Mouse (Mus musculus): ENCODE results near the gene Amotl2. TPM values are rescaled to one million over a fixed set of nuclear protein-coding genes. Genes with fewer than 3 reads are reported as not detected.

Gene Amotl2
- polyA plus RNA-seq, 1 experiment from 2014 or later, result 110 TPM

DNA sequence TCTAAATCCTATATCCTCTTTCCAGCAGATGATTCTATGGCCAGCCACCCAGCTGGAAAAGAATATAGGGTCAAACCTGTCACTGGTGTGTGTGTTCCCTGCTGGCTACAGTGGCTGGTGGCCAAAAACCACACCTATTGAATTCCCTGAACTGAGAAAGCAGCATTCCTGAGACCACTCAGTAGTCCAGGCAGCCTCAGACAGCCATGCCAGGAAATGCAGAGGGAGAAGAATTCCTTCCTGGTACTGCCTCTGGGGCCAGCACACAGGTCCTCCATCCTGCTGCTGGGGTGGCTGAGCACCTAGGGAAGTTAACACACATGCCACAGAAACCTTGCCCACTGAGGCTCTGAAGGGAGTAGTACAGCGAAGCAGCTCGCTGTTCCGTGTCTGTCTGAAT lies 50.3 kb downstream of the Amotl2 start:
- H3K4me2 ChIP-seq (replicated peaks), result no peak overlapping the region
- no peaks in the 10 kb centered on the region for H3K36me3 ChIP-seq
- no peak overlapping the region for H3K9ac ChIP-seq
- WGBS, result 85% methylated on average over 3 of the region's 3 CpGs
- no peak for ATAC-seq (ENCODE audit: low FRiP score)
- H3K4me3 ChIP-seq, result no peak overlapping the region
- no peak overlapping the region for H3K27ac ChIP-seq
- no peaks in the 10 kb centered on the region for H3K27me3 ChIP-seq
- no peaks in the 10 kb centered on the region for H3K9me3 ChIP-seq (replicated peaks)
- H3K4me1 ChIP-seq, result peaks cover 9% of the 10 kb centered on the region; the same call in 1 of the 2 replicates

DNA sequence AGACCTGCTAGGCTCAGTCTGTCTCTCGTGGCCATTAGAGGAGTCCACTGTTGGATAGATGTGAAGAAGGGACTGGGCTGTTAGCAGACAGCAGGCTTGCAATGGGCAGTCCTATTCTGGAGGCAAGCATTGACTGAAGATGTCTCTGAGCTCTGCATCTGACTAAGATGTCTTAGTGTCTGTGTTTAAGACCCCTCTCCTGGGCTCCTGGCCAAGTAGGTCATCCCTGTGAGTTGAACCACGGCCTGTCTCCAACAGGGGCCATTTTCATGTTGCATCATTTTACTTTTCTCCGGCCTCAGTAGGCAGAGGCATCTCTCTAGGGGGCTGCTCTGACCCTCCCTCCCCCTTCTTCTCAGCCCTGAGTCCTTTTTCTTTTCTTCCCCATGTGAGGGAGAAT lies 52.8 kb downstream of the Amotl2 start:
- no peak overlapping the region for H3K4me3 ChIP-seq
- WGBS, result 69% methylated on average over 3 of the region's 3 CpGs
- no peak overlapping the region for H3K27ac ChIP-seq
- no peak overlapping the region for H3K4me2 ChIP-seq (replicated peaks)
- no peaks in the 10 kb centered on the region for H3K9me3 ChIP-seq (replicated peaks)
- no peaks in the 10 kb centered on the region for H3K36me3 ChIP-seq
- H3K9ac ChIP-seq, result no peak overlapping the region
- no peaks in the 10 kb centered on the region for H3K27me3 ChIP-seq
- no peak for ATAC-seq (ENCODE audit: low FRiP score)
- H3K4me1 ChIP-seq, result peaks cover 9% of the 10 kb centered on the region; the same call in 1 of the 2 replicates

GRCm38 (mm10) chr9:102770190-102770589 lies 53.7 kb downstream of the Amotl2 start:
- no peaks in the 10 kb centered on the region for H3K27me3 ChIP-seq
- 86% methylated on average over 16 of the region's 16 CpGs for WGBS
- H3K36me3 ChIP-seq, result no peaks in the 10 kb centered on the region
- H3K9me3 ChIP-seq (replicated peaks), result no peaks in the 10 kb centered on the region
- ATAC-seq (ENCODE audit: low FRiP score), result no peak
- H3K9ac ChIP-seq, result no peak overlapping the region
- no peak overlapping the region for H3K27ac ChIP-seq
- H3K4me1 ChIP-seq, result peaks cover 9% of the 10 kb centered on the region; the same call in 1 of the 2 replicates
- H3K4me3 ChIP-seq, result no peak overlapping the region
- H3K4me2 ChIP-seq (replicated peaks), result no peak overlapping the region

DNA sequence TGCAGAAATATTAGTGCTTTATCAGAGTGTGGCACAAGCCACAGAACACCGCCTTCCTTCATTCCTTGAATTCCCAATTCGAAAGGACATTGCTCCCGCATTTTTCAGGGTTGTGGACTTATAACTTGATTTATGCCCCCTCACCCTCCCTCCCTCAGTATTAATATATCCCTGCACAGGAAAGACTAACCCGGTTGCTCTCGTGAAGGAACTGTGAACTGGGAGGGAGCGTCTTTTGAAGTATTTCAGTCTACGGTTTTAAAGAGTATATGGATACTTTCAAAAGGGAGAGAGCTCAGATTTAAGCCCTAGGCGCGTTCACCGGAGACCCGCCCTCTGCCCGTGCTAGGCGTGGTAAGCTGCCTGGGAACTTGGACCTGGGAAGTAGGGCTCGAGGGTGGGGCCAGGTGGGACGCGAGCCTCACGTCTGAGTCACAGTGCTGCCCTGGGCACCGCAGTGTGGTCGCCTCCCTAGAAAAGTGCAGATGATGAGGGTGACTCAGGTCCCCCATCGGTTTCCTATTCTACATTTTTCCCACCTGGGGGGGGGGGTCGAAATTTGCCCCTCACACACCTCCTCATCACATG lies 54.9 kb downstream of the Amotl2 start:
- Histone ChIP-seq H3K36me3 (no peaks in the 10 kb centered on the region), H3K4me1 (peaks cover 9% of the 10 kb centered on the region; the same call in 1 of the 2 replicates), H3K4me3 (no peak overlapping the region), H3K9me3 (replicated peaks) (no peaks in the 10 kb centered on the region), H3K4me2 (replicated peaks) (no peak overlapping the region), H3K27ac (no peak overlapping the region), H3K27me3 (no peaks in the 10 kb centered on the region), H3K9ac (no peak overlapping the region)
- ATAC-seq (ENCODE audit: low FRiP score), result no peak
- WGBS, result 50% methylated on average over 21 of the region's 21 CpGs

DNA sequence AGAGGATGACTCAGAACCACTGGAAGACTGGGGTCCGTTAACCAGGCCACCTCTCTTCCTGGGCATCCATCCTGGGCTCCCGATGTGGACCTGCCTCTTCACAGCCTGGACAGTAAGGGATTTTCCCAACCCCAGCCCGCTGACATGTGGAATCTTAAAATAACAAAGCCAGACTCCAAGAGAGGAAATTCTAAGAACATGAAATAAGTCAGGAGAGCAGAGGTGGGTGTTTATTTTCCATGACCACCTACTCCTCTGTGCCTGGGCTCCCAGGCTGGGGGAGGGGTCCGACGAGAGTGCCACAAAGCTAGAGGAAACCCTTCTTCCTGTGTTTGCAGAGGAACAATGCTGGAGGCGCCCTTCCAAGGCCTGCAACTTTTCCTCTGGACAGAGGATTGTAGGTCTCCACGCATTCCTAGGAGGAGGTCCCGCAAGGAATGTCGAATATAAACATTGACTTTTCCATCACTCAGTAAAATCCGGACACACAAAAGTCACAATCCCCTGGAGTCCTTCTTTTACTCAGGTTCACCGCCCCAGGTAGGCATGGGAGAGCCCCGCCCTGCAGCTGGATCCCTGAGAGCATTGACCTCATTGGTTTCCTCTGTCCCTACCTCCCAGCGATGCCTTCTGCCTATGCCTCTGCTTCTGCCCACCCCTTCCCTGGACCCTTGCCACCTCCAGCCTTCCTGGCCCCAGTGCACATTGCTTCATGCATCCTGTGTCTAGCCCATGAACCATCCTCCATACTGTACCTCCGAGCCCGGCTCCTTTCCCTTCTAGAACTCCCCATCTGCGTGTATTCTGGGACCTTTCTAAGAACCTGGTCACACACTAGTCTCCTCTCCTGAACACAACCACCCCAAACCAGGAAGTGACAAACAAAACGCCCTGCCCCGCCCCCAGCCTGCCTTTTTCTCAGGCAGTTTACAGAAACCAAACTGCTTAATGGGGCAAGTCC lies 61.4 kb downstream of the Amotl2 start:
- Histone ChIP-seq H3K9me3 (replicated peaks) (no peaks in the 10 kb centered on the region), H3K27ac (no peak overlapping the region), H3K4me3 (no peak overlapping the region), H3K4me1 (peaks cover 7% of the 10 kb centered on the region), H3K9ac (no peak overlapping the region), H3K36me3 (no peaks in the 10 kb centered on the region), H3K27me3 (no peaks in the 10 kb centered on the region), H3K4me2 (replicated peaks) (no peak overlapping the region)
- ATAC-seq (ENCODE audit: low FRiP score), result no peak
- 58% methylated on average over 18 of the region's 18 CpGs for WGBS

GRCm38 (mm10) chr9:102779493-102779892 lies 63.0 kb downstream of the Amotl2 start:
- peak; percentile 64; the same call in 1 of the 2 replicates for ATAC-seq (ENCODE audit: low FRiP score)
- no peaks in the 10 kb centered on the region for H3K36me3 ChIP-seq
- no peaks in the 10 kb centered on the region for H3K27me3 ChIP-seq
- no peak overlapping the region for H3K4me2 ChIP-seq (replicated peaks)
- H3K9ac ChIP-seq, result no peak overlapping the region
- 3% methylated on average over 15 of the region's 15 CpGs for WGBS
- H3K4me3 ChIP-seq, result no peak overlapping the region
- H3K4me1 ChIP-seq, result peaks cover 15% of the 10 kb centered on the region
- no peaks in the 10 kb centered on the region for H3K9me3 ChIP-seq (replicated peaks)
- H3K27ac ChIP-seq, result 0 out of 2 replicates have a peak overlapping the region, but pooled peaks have one; percentile 17

Other genes starting within 250 kb of the Amotl2 start
- gene Ky, start 210.9 kb upstream of the Amotl2 start, polyA plus RNA-seq (2016; fragmentation: Nextera tagmentation; extraction: Ambion mirVana), result 0.25 and 0.35 TPM in 2 replicates
- 171 and 172 TPM in 2 replicates for gene Anapc13, start 90.4 kb upstream of the Amotl2 start, polyA plus RNA-seq (2016; fragmentation: Nextera tagmentation; extraction: Ambion mirVana)
- 53.3 and 56.9 TPM in 2 replicates for gene Cep63, start 90.1 kb upstream of the Amotl2 start, polyA plus RNA-seq (2016; fragmentation: Nextera tagmentation; extraction: Ambion mirVana)
- gene Ryk, start 118.2 kb downstream of the Amotl2 start, polyA plus RNA-seq (2016; fragmentation: Nextera tagmentation; extraction: Ambion mirVana), result 18.2 and 18.3 TPM in 2 replicates